Mouse (Mus musculus) heart, embryonic 10.5 days (tissue): ENCODE data around the gene Topors. TPM values are rescaled to one million over a fixed set of nuclear protein-coding genes. Genes with fewer than 3 reads are reported as not detected.
A peak's percentile ranks its signal among the peaks of the same experiment; 100 is the strongest.

Source experiments
- DNase-seq: peaks from one replicate; pipeline ENCODE4 v3.0.0-alpha.2; 2017; ENCODE audit warnings: low spot score
- H3K27ac ChIP-seq: fragments of 300-500 bp; sonication (generic); 2 replicates; pipeline ENCODE4 v1.5.1; 2016; ENCODE audit warnings: mild to moderate bottlenecking
- H3K27me3 ChIP-seq: fragments of 300-500 bp; sonication (generic); 2 replicates; pipeline ENCODE4 v1.6.1; 2016; ENCODE audit warnings: mild to moderate bottlenecking; ENCODE audit not compliant: poor library complexity, insufficient read depth, severe bottlenecking
- H3K36me3 ChIP-seq: fragments of 300-500 bp; sonication (generic); 2 replicates; pipeline ENCODE4 v1.6.1; 2016; ENCODE audit warnings: mild to moderate bottlenecking, moderate library complexity
- H3K4me1 ChIP-seq: fragments of 300-500 bp; sonication (generic); 2 replicates; pipeline ENCODE4 v1.6.1; 2016; ENCODE audit warnings: mild to moderate bottlenecking
- H3K4me3 ChIP-seq: fragments of 300-500 bp; sonication (generic); 2 replicates; pipeline ENCODE4 v1.5.1; 2016; ENCODE audit warnings: mild to moderate bottlenecking, moderate library complexity
- H3K9me3 ChIP-seq: fragments of 300-500 bp; sonication (generic); 2 replicates; pipeline ENCODE4 v1.6.1; 2016; ENCODE audit warnings: mild to moderate bottlenecking, moderate library complexity
- WGBS: fragments of 180-500 bp; shearing (Covaris S2); methylation state at CpG from one replicate; pipeline ENCODE4 v1.1.7; 2016; 5-methylcytosine and 5-hydroxymethylcytosine counted together
- polyA plus RNA-seq: library from polyadenylated mRNA; unstranded; fragments of >200 nt; fragmentation: Nextera tagmentation; extraction: Ambion mirVana; gene quantifications from 2 replicates; pipeline ENCODE4 v1.2.1, GENCODE M21; 2016

The Topors gene
- polyA plus RNA-seq, 1 experiment from 2014 or later: 40.9 TPM

DNA sequence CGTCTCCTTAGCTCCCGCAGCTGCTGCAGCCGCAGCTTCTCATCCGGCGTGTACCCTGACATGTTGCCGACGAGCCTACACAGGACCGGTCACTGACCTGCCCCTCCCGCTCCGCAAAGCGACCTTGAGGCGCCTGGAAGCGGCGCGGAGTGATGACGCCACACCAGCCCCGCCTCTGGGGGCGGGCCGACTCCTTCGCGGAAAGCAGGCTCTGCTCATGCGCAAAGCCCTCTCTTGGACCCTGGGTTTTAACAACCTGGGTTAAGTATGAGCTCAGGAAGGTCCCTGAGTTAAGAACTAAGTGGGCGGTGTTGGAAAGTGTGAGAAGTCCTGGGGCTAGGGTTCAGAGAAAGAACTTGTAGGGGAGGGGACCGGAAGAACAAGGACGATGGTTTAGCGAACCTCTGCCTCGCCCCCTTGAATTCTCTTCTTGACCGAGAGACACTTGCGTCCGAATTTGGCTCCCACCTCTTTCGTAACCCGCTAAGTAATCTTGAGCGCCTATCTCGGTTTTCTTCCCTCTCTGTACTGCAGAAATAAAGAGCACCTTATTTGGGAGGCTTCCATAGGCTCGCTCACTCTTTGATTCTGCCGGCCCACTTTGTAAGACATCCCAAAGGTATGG, 9.7 kb upstream of the Topors start, which contains the start of gene Ndufb6:
Gene Ndufb6, minus strand, starts transcription at position 146 of the 625 bp plus-strand sequence.
- H3K9me3 ChIP-seq: no peaks in the 10 kb centered on the region
- peaks cover 24% of the 10 kb centered on the region for H3K36me3 ChIP-seq
- peak within 1 kb of the TSS; percentile 93 for H3K27ac ChIP-seq
- H3K27me3 ChIP-seq: no peaks in the 10 kb centered on the region
- H3K4me1 ChIP-seq: peaks cover 11% of the 10 kb centered on the region; the same call in 1 of the 2 replicates
- WGBS: under 1% methylated on average over 36 of the region's 36 CpGs
- peak; percentile 98 for DNase-seq
- H3K4me3 ChIP-seq: peak within 1 kb of the TSS; percentile 97

DNA sequence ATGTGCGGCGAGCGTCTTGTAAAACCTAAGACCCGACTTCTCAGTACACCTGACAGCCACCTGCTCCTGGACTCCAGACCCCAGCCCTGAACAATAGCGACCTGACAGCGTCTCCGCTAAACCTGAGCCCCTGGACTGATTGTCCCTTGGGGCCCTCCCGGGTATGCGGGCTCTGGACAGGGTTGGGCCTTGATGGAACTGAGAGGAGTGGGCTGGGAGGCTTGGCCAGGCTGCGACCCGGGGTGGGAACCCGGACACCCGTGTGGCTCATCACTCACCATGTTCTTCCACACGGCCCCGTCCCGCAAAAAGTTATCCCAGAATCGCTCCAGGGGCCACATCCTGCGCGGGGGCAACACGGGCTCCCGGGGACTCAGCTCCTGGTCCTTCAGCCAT, 9.2 kb upstream of the Topors start:
- H3K27ac ChIP-seq: peak overlapping the region; percentile 93

GRCm38 (mm10) chr4:40268835-40269234, 815 bp downstream of the Topors start:
- Histone ChIP-seq H3K4me3 (peak overlapping the region; percentile 71), H3K27ac (peak overlapping the region; percentile 98), H3K4me1 (peaks cover 24% of the 10 kb centered on the region; the same call in 1 of the 2 replicates), H3K36me3 (peaks cover 37% of the 10 kb centered on the region), H3K9me3 (no peaks in the 10 kb centered on the region), H3K27me3 (no peaks in the 10 kb centered on the region)
- whole genome bisulfite sequencing: under 1% methylated on average over 16 of the region's 16 CpGs
- no peak for DNase-seq

More for the DNA sequence above, 9.2 kb upstream of the Topors start:
- H3K27me3 ChIP-seq: no peaks in the 10 kb centered on the region
- H3K36me3 ChIP-seq: peaks cover 24% of the 10 kb centered on the region
- peak overlapping the region; percentile 97 for H3K4me3 ChIP-seq
- H3K4me1 ChIP-seq: peaks cover 11% of the 10 kb centered on the region; the same call in 1 of the 2 replicates
- no peak for DNase-seq
- H3K9me3 ChIP-seq: no peaks in the 10 kb centered on the region
- WGBS: under 1% methylated on average over 21 of the region's 21 CpGs

DNA sequence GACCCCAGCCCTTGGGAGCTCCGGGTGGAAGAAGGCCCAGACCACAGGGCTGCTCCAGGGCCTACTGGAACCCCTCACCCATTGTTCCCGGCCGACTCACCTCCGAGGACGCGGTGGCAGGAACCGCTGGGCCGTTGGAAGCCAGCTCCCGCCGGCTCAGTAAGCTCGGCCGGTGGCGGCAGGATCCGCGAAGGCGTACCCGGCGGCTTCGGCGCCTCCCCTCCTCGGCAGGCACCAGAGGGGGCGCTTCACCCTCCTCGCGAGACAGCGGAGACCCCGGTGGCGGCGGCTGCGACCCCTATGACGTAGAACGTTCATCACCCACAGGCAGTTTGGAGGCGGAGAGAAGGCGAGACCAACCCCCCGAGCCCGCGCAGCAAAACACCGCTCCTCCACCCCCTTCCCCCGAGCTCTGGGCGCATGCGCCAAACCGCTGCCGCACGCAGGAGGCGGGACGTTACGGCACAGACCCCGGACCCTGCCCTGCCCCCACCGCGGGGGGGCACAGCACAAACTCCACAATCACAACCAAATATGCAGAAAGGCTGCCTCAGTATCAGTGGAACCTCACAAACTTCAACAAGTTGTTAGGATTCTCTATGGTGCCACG, 1.3 kb downstream of the Topors start:
- H3K4me1 ChIP-seq: peaks cover 24% of the 10 kb centered on the region; the same call in 1 of the 2 replicates
- H3K36me3 ChIP-seq: peaks cover 37% of the 10 kb centered on the region
- under 1% methylated on average over 48 of the region's 50 CpGs for WGBS
- no peaks in the 10 kb centered on the region for H3K9me3 ChIP-seq
- peak; percentile 97 for DNase-seq
- H3K27ac ChIP-seq: peak overlapping the region; percentile 98
- H3K27me3 ChIP-seq: no peaks in the 10 kb centered on the region
- peak overlapping the region; percentile 71 for H3K4me3 ChIP-seq

GRCm38 (mm10) chr4:40267681-40268080, 2.0 kb downstream of the Topors start:
- H3K4me1 ChIP-seq: peaks cover 24% of the 10 kb centered on the region; the same call in 1 of the 2 replicates
- peak overlapping the region; percentile 98 for H3K27ac ChIP-seq
- peak overlapping the region; percentile 71 for H3K4me3 ChIP-seq
- DNase-seq: no peak
- H3K36me3 ChIP-seq: peaks cover 37% of the 10 kb centered on the region
- H3K27me3 ChIP-seq: no peaks in the 10 kb centered on the region
- 69% methylated on average over 7 of the region's 7 CpGs for WGBS
- H3K9me3 ChIP-seq: no peaks in the 10 kb centered on the region

- no peaks in the 10 kb centered on the region for H3K9me3 ChIP-seq
- H3K27ac ChIP-seq: no peak overlapping the region
- H3K4me3 ChIP-seq: no peak overlapping the region
- no peaks in the 10 kb centered on the region for H3K27me3 ChIP-seq
- peaks cover 67% of the 10 kb centered on the region for H3K36me3 ChIP-seq
- WGBS: 64% methylated on average over 1 of the region's 1 CpGs
- DNase-seq: no peak
- H3K4me1 ChIP-seq: peaks cover 24% of the 10 kb centered on the region; the same call in 1 of the 2 replicates
Observed at GRCm38 (mm10) chr4:40264321-40264720, 5.3 kb downstream of the Topors start.

DNA sequence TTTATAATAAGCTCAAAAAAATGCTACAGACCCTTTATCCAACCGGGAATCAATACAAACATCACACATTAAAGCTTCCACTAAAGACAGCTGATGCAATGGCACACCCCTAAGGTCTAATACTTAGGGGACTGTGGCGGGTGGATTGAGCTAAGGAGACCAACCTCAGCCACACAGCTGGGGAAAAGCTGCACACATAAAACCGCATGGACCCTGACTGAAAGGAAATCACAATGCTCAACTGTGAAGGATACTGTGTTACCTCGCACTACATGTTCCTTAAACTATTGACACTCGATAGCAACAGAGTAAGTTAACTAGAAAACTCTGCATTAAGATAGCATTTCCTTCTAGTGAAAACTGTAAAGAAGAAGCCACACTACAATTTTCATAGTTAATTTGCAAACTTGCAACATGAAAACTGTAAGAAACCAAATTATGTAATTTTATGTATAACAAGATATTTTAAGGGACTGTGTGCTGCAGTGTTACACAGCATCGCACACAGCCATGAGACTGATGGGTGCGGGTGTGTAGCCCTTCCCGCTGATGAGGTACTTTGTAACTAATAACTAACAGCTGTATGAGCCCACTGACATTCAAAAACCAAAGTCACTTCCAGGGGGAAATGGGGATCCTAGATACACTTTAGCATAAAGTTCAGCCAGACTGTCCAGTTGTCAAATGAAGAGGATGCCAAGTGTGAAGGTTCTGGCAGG, 15.1 kb downstream of the Topors start:
- DNase-seq: no peak
- 87% methylated on average over 8 of the region's 8 CpGs for WGBS
- H3K4me3 ChIP-seq: no peak overlapping the region
- H3K27me3 ChIP-seq: no peaks in the 10 kb centered on the region
- H3K4me1 ChIP-seq: no peaks in the 10 kb centered on the region
- no peak overlapping the region for H3K27ac ChIP-seq
- H3K36me3 ChIP-seq: peaks cover 17% of the 10 kb centered on the region
- no peaks in the 10 kb centered on the region for H3K9me3 ChIP-seq

GRCm38 (mm10) chr4:40253766-40254165, 15.9 kb downstream of the Topors start:
- Histone ChIP-seq H3K36me3 (peaks cover 10% of the 10 kb centered on the region), H3K27me3 (no peaks in the 10 kb centered on the region), H3K4me1 (no peaks in the 10 kb centered on the region), H3K27ac (no peak overlapping the region), H3K9me3 (no peaks in the 10 kb centered on the region), H3K4me3 (no peak overlapping the region)
- 78% methylated on average over 2 of the region's 2 CpGs for WGBS
- no peak for DNase-seq

DNA sequence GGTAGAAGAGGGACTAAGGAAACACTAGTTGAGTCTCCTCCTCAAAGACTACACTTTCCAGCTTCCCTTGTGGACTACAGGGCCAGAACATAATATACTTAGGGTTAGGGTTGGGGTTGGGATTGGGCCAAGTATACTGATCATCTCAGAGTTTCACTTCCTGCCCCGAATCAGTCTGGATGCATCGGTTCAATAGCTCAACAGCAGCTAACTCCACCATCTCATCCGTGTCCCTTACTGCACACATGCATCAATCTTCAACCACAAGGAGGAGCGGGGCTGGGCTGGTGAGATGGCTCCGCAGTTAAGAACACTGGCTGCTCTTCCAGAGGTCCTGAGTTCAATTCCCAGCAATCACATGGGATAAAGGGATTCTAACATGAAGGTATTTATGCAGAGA, 18.7 kb downstream of the Topors start:
- Histone ChIP-seq H3K9me3 (no peaks in the 10 kb centered on the region), H3K27me3 (no peaks in the 10 kb centered on the region), H3K4me1 (no peaks in the 10 kb centered on the region), H3K27ac (no peak overlapping the region), H3K36me3 (no peaks in the 10 kb centered on the region), H3K4me3 (no peak overlapping the region)
- WGBS: 94% methylated on average over 5 of the region's 5 CpGs
- DNase-seq: no peak

- Histone ChIP-seq H3K27me3 (no peaks in the 10 kb centered on the region), H3K4me1 (0 out of 2 replicates have a peak, but pooled peaks cover 3% of the 10 kb centered on the region), H3K36me3 (no peaks in the 10 kb centered on the region), H3K9me3 (no peaks in the 10 kb centered on the region), H3K27ac (no peak overlapping the region), H3K4me3 (no peak overlapping the region)
- no peak for DNase-seq
- 85% methylated on average over 8 of the region's 8 CpGs for WGBS
Observed at GRCm38 (mm10) chr4:40244035-40244434, 25.6 kb downstream of the Topors start.

- no peak overlapping the region for H3K27ac ChIP-seq
- H3K27me3 ChIP-seq: no peaks in the 10 kb centered on the region
- DNase-seq: no peak
- H3K9me3 ChIP-seq: no peaks in the 10 kb centered on the region
- H3K4me3 ChIP-seq: no peak overlapping the region
- H3K4me1 ChIP-seq: 0 out of 2 replicates have a peak, but pooled peaks cover 10% of the 10 kb centered on the region
- H3K36me3 ChIP-seq: no peaks in the 10 kb centered on the region
- 74% methylated on average over 4 of the region's 4 CpGs for WGBS
Observed at GRCm38 (mm10) chr4:40243006-40243405, 26.6 kb downstream of the Topors start.

DNA sequence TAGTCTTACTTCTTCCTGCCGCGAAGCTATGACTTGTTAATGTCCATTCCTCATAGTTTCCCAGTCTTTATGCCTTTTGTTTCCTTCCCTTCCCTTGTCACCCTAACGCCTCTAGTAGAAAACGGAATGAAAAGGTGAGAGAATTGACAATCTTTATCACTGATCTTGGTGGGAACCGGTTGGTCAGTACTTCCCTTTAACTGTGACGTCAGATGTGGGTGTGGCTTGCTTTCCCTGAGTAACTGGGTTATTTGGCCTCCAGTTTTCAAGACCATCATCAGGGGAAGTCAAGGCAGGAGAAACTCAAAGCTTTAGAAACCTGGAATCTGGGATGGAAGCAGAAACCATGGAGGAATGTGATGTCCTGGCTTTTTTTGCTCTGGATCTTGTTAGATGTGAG, 27.7 kb downstream of the Topors start:
- H3K4me3 ChIP-seq: no peak overlapping the region
- WGBS: 52% methylated on average over 6 of the region's 6 CpGs
- DNase-seq: no peak
- H3K27me3 ChIP-seq: no peaks in the 10 kb centered on the region
- H3K27ac ChIP-seq: no peak overlapping the region
- 0 out of 2 replicates have a peak, but pooled peaks cover 10% of the 10 kb centered on the region for H3K4me1 ChIP-seq
- no peaks in the 10 kb centered on the region for H3K9me3 ChIP-seq
- no peaks in the 10 kb centered on the region for H3K36me3 ChIP-seq

DNA sequence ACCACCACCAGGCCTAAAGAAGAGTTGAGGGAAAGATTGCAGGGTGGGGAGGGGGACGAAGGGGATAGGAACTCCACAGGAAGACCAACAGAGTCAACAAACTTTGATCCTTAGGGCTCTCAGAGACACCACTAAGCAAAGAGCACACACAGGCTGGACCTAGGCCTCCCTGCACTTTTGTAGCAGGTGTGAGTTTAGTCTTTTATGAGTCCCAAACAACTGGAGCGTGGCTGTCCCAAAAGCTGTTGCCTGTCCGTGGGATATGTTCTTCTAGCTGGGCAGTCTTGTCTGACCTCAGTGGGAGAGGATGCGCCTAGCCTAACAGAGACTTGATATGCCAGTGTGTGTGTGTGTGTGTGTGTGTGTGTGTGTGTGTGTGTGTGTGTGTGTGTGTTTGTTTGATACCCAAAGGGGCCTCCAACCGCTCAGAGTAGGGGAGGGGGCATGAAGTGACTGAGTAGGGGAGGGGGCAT, 29.3 kb downstream of the Topors start:
- Histone ChIP-seq H3K9me3 (no peaks in the 10 kb centered on the region), H3K4me3 (peak overlapping the region; percentile 69), H3K4me1 (0 out of 2 replicates have a peak, but pooled peaks cover 10% of the 10 kb centered on the region), H3K27me3 (no peaks in the 10 kb centered on the region), H3K27ac (peak overlapping the region; percentile 67; the same call in 1 of the 2 replicates), H3K36me3 (no peaks in the 10 kb centered on the region)
- 50% methylated on average over 4 of the region's 5 CpGs for WGBS
- no peak for DNase-seq
